Mouse (Mus musculus) liver, embryonic 16.5 days (tissue): ENCODE measurements at regions not wholly inside any gene's neighbourhood (a gene's known extent, or its start where the extent isn't known, plus 50 kb on each side); places are given as distances from the start of the nearest gene placed in this dataset.
A peak's percentile ranks its signal among the peaks of the same experiment; 100 is the strongest.

Experiments
- ATAC-seq: fragments of 200-750 bp; cut with Nextera tagmentation; 2 replicates; pipeline ENCODE4 v1.8.0; 2017; ENCODE audit warnings: low read depth, mild to moderate bottlenecking, moderate number of reproducible peaks, moderate library complexity
- H3K27ac ChIP-seq: fragments of 300-500 bp; sonication (generic); 2 replicates; pipeline ENCODE4 v1.5.1; 2014; ENCODE audit warnings: mild to moderate bottlenecking, low read length
- H3K27me3 ChIP-seq: fragments of 300-500 bp; sonication (generic); 2 replicates; pipeline ENCODE4 v1.6.1; 2014; ENCODE audit warnings: low read depth, low read length, mixed read lengths; ENCODE audit not compliant: control insufficient read depth, insufficient read depth
- H3K36me3 ChIP-seq: fragments of 300-500 bp; sonication (generic); 2 replicates; pipeline ENCODE4 v1.6.1; 2014; ENCODE audit warnings: mild to moderate bottlenecking; ENCODE audit not compliant: control insufficient read depth, insufficient read depth
- H3K4me1 ChIP-seq: fragments of 300-500 bp; sonication (generic); 2 replicates; pipeline ENCODE4 v1.6.1; 2014; ENCODE audit warnings: low read depth, low read length, mixed read lengths; ENCODE audit not compliant: control insufficient read depth
- H3K4me2 ChIP-seq: fragments of 300-500 bp; sonication (generic); 2 replicates; pipeline ENCODE4 v1.6.1; 2014; ENCODE audit warnings: low read depth, low read length, mixed read lengths
- H3K4me3 ChIP-seq: fragments of 300-500 bp; sonication (generic); 2 replicates; pipeline ENCODE4 v1.5.1; 2014; ENCODE audit warnings: low read depth, mild to moderate bottlenecking, low read length
- H3K9ac ChIP-seq: fragments of 300-500 bp; sonication (generic); 2 replicates; pipeline ENCODE4 v1.6.1; 2014; ENCODE audit warnings: low read depth, low read length
- H3K9me3 ChIP-seq: fragments of 300-500 bp; sonication (generic); replicated peaks from 2 replicates; pipeline ENCODE4 v1.6.1; 2016; ENCODE audit warnings: low read length; ENCODE audit not compliant: control insufficient read depth
- WGBS: fragments of 180-500 bp; shearing (Covaris S2); extraction: QIAGEN DNeasy Blood & Tissue Kit; methylation state at CpG from one replicate; pipeline ENCODE4 v1.1.7; 2014; ENCODE audit not compliant: insufficient replicate concordance; 5-methylcytosine and 5-hydroxymethylcytosine counted together

GRCm38 (mm10) chr1:130309746-130310145 is 113.1 kb downstream of the Cd55b start:
- H3K4me2 ChIP-seq: no peak overlapping the region
- H3K36me3 ChIP-seq: no peaks in the 10 kb centered on the region
- H3K9me3 ChIP-seq: no peaks in the 10 kb centered on the region
- no peaks in the 10 kb centered on the region for H3K4me1 ChIP-seq
- ATAC-seq: peak; percentile 37; the same call in 1 of the 2 replicates
- no peak overlapping the region for H3K27ac ChIP-seq
- WGBS: 54% methylated on average over 2 of the region's 2 CpGs
- no peaks in the 10 kb centered on the region for H3K27me3 ChIP-seq
- H3K9ac ChIP-seq: no peak overlapping the region
- H3K4me3 ChIP-seq: no peak overlapping the region

GRCm38 (mm10) chr1:130301828-130302386 is 120.9 kb downstream of the Cd55b start:
- Histone ChIP-seq H3K4me1 (peaks cover 11% of the 10 kb centered on the region), H3K4me2 (no peak overlapping the region), H3K27me3 (no peaks in the 10 kb centered on the region), H3K9me3 (no peaks in the 10 kb centered on the region), H3K9ac (no peak overlapping the region), H3K36me3 (no peaks in the 10 kb centered on the region), H3K4me3 (no peak overlapping the region), H3K27ac (no peak overlapping the region)
- ATAC-seq: no peak
- 61% methylated on average over 11 of the region's 11 CpGs for WGBS

GRCm38 (mm10) chr1:130300065-130300815 is 122.6 kb downstream of the Cd55b start:
- 8% methylated on average over 13 of the region's 13 CpGs for WGBS
- no peak overlapping the region for H3K9ac ChIP-seq
- ATAC-seq: peak; percentile 75
- peak overlapping the region; percentile 37; the same call in 1 of the 2 replicates for H3K27ac ChIP-seq
- no peaks in the 10 kb centered on the region for H3K36me3 ChIP-seq
- H3K9me3 ChIP-seq: no peaks in the 10 kb centered on the region
- no peaks in the 10 kb centered on the region for H3K27me3 ChIP-seq
- peaks cover 11% of the 10 kb centered on the region for H3K4me1 ChIP-seq
- peak overlapping the region; percentile 19 for H3K4me2 ChIP-seq
- peak overlapping the region; percentile 13; the same call in 1 of the 2 replicates for H3K4me3 ChIP-seq

GRCm38 (mm10) chr1:130299641-130300040 is 123.2 kb downstream of the Cd55b start:
- H3K27ac ChIP-seq: peak overlapping the region; percentile 33
- no peak for ATAC-seq
- H3K9ac ChIP-seq: no peak overlapping the region
- H3K4me1 ChIP-seq: peaks cover 11% of the 10 kb centered on the region
- peak overlapping the region; percentile 13; the same call in 1 of the 2 replicates for H3K4me3 ChIP-seq
- no peaks in the 10 kb centered on the region for H3K36me3 ChIP-seq
- H3K4me2 ChIP-seq: peak overlapping the region; percentile 19
- no peaks in the 10 kb centered on the region for H3K9me3 ChIP-seq
- no peaks in the 10 kb centered on the region for H3K27me3 ChIP-seq
- 11% methylated on average over 4 of the region's 4 CpGs for WGBS

GRCm38 (mm10) chr1:130299069-130299468 is 123.7 kb downstream of the Cd55b start:
- peak; percentile 70 for ATAC-seq
- H3K27ac ChIP-seq: no peak overlapping the region
- 15% methylated on average over 3 of the region's 3 CpGs for WGBS

GRCm38 (mm10) chr1:130298636-130299035 is 124.2 kb downstream of the Cd55b start:
- 84% methylated on average over 1 of the region's 1 CpGs for WGBS
- no peak for ATAC-seq
- Histone ChIP-seq H3K4me2 (no peak overlapping the region), H3K4me3 (no peak overlapping the region), H3K36me3 (no peaks in the 10 kb centered on the region), H3K27ac (no peak overlapping the region), H3K9me3 (no peaks in the 10 kb centered on the region), H3K4me1 (peaks cover 11% of the 10 kb centered on the region), H3K27me3 (no peaks in the 10 kb centered on the region), H3K9ac (no peak overlapping the region)

More at GRCm38 (mm10) chr1:130299069-130299468, 123.7 kb downstream of the Cd55b start:
- H3K9me3 ChIP-seq: no peaks in the 10 kb centered on the region
- no peaks in the 10 kb centered on the region for H3K36me3 ChIP-seq
- H3K4me3 ChIP-seq: no peak overlapping the region
- no peak overlapping the region for H3K4me2 ChIP-seq
- peaks cover 11% of the 10 kb centered on the region for H3K4me1 ChIP-seq
- H3K9ac ChIP-seq: no peak overlapping the region
- no peaks in the 10 kb centered on the region for H3K27me3 ChIP-seq

- no peak overlapping the region for H3K9ac ChIP-seq
- WGBS: 62% methylated on average over 2 of the region's 2 CpGs
- no peak overlapping the region for H3K4me2 ChIP-seq
- H3K9me3 ChIP-seq: no peaks in the 10 kb centered on the region
- H3K36me3 ChIP-seq: no peaks in the 10 kb centered on the region
- H3K4me3 ChIP-seq: no peak overlapping the region
- no peak for ATAC-seq
- H3K27me3 ChIP-seq: no peaks in the 10 kb centered on the region
- no peak overlapping the region for H3K27ac ChIP-seq
- H3K4me1 ChIP-seq: peaks cover 11% of the 10 kb centered on the region
Measured at GRCm38 (mm10) chr1:130297471-130297870, 125.3 kb downstream of the Cd55b start.

GRCm38 (mm10) chr1:130285882-130286281 is 136.9 kb downstream of the Cd55b start:
- Histone ChIP-seq H3K27me3 (no peaks in the 10 kb centered on the region), H3K27ac (no peak overlapping the region), H3K4me3 (no peak overlapping the region), H3K9ac (no peak overlapping the region), H3K36me3 (no peaks in the 10 kb centered on the region), H3K4me2 (no peak overlapping the region), H3K9me3 (no peaks in the 10 kb centered on the region), H3K4me1 (peaks cover 2% of the 10 kb centered on the region; the same call in 1 of the 2 replicates)
- no peak for ATAC-seq
- 81% methylated on average over 6 of the region's 6 CpGs for WGBS

GRCm38 (mm10) chr1:130282153-130282552 is 140.7 kb downstream of the Cd55b start:
- H3K4me2 ChIP-seq: peak overlapping the region; percentile 24; the same call in 1 of the 2 replicates
- WGBS: 11% methylated on average over 3 of the region's 3 CpGs
- no peaks in the 10 kb centered on the region for H3K36me3 ChIP-seq
- H3K9ac ChIP-seq: no peak overlapping the region
- H3K4me1 ChIP-seq: peaks cover 2% of the 10 kb centered on the region; the same call in 1 of the 2 replicates
- no peak overlapping the region for H3K4me3 ChIP-seq
- no peaks in the 10 kb centered on the region for H3K27me3 ChIP-seq
- H3K9me3 ChIP-seq: no peaks in the 10 kb centered on the region
- ATAC-seq: peak; percentile 60
- H3K27ac ChIP-seq: no peak overlapping the region
